Mouse (Mus musculus) brain, embryonic 14.5 days (tissue): ENCODE data around the gene Gpr1.

Experiments used
- CTCF ChIP-seq: fragments of 200-500 bp; IDR thresholded peaks from 2 replicates; pipeline ENCODE4 v1.5.1; 2012; ENCODE audit warnings: inconsistent platforms, mild to moderate bottlenecking, moderate library complexity, borderline replicate concordance; ENCODE audit not compliant: insufficient read depth, insufficient read length; ENCODE audit errors: extremely low read depth
- POLR2A ChIP-seq: fragments of 200-500 bp; IDR thresholded peaks from 2 replicates; pipeline ENCODE4 v1.6.1; 2012; ENCODE audit warnings: mild to moderate bottlenecking, inconsistent platforms, borderline replicate concordance; ENCODE audit not compliant: poor library complexity, insufficient read depth, insufficient read length, severe bottlenecking; ENCODE audit errors: extremely low read depth

GRCm38 (mm10) chr1:63243854-63244253 is 29.5 kb upstream of the Gpr1 start:
- TF ChIP-seq CTCF (no peak), POLR2A (no peak)
